Mouse (Mus musculus): ENCODE data around the gene Ptgr2. TPM values are rescaled to one million over a fixed set of nuclear protein-coding genes. Genes with fewer than 3 reads are reported as not detected.

Ptgr2 gene
- polyA plus RNA-seq, 1 experiment from 2014 or later, result 39.1 TPM

- no peak for TF ChIP-seq CTCF (IDR thresholded peaks at IDR 0.05)
- CTCF ChIA-PET, result no interaction called here
- no peak for DNase-seq (ENCODE audit: low read depth, low spot score)
- no peaks in the 10 kb centered on the region for H3K27me3 ChIP-seq
- no peak for ATAC-seq
- in situ Hi-C loops (cut with MboI; ENCODE audit: low pct_unique_long_range_greater_than_20kb), result loop anchor here (5.0 kb wide), 1 partner anchor 44 kb away; the partner anchor contains the start of genes Bbof1 and Entpd5
- POLR2A ChIA-PET, result no interaction called here
Observed at GRCm38 (mm10) chr12:84362872-84363271, 77.8 kb downstream of the Ptgr2 start.

GRCm38 (mm10) chr12:84364291-84364690 lies 79.3 kb downstream of the Ptgr2 start:
- no peaks in the 10 kb centered on the region for H3K27me3 ChIP-seq
- in situ Hi-C loops (cut with MboI; ENCODE audit: low pct_unique_long_range_greater_than_20kb), result loop anchor here (5.0 kb wide), 1 partner anchor 43 kb away; the partner anchor contains the start of genes Bbof1 and Entpd5
- DNase-seq (ENCODE audit: low read depth, low spot score), result no peak
- ChIA-PET POLR2A (no interaction called here), CTCF (no interaction called here)
- no peak for ATAC-seq
- no peak for TF ChIP-seq CTCF (IDR thresholded peaks at IDR 0.05)

- ATAC-seq (no peak), DNase-seq (ENCODE audit: low read depth, low spot score) (no peak)
- no peak for TF ChIP-seq CTCF (IDR thresholded peaks at IDR 0.05)
- H3K27me3 ChIP-seq, result no peaks in the 10 kb centered on the region
- POLR2A ChIA-PET, result no interaction called here
- in situ Hi-C loops (cut with MboI; ENCODE audit: low pct_unique_long_range_greater_than_20kb), result no loop called here
- CTCF ChIA-PET, result no interaction called here
Observed at GRCm38 (mm10) chr12:84365137-84365536, 80.1 kb downstream of the Ptgr2 start.

Other genes with a start within 250 kb of the Ptgr2 start
- gene Acot4, start 246.9 kb upstream of the Ptgr2 start, polyA plus RNA-seq (2021), result 0.33 TPM
- not detected for gene Gm49366, start 246.3 kb upstream of the Ptgr2 start, polyA plus RNA-seq (2021)
- gene Acot3, start 233.1 kb upstream of the Ptgr2 start, polyA plus RNA-seq (2021), result 1.6 TPM
- 1.1 TPM for gene Acot5, start 215.9 kb upstream of the Ptgr2 start, polyA plus RNA-seq (2021)
- gene Acot6, start 184.6 kb upstream of the Ptgr2 start, polyA plus RNA-seq (2021), result 0.09 TPM
- 23.6 TPM for gene Dnal1, start 170.9 kb upstream of the Ptgr2 start, polyA plus RNA-seq (2021)
- gene Pnma1, start 136.7 kb upstream of the Ptgr2 start, polyA plus RNA-seq (2021), result 1.2 TPM
- 16.0 TPM for gene Elmsan1, start 66.4 kb upstream of the Ptgr2 start, polyA plus RNA-seq (2021)
- gene Zfp410, start 31.6 kb downstream of the Ptgr2 start, polyA plus RNA-seq (2021), result 37.0 TPM
- 44.5 TPM for gene Coq6, start 76.4 kb downstream of the Ptgr2 start, polyA plus RNA-seq (2021)
- 5.5 TPM for gene Fam161b, start 76.6 kb downstream of the Ptgr2 start, polyA plus RNA-seq (2021)
- gene Entpd5, start 123.8 kb downstream of the Ptgr2 start, polyA plus RNA-seq (2021), result 21.1 TPM
- gene Bbof1, start 123.8 kb downstream of the Ptgr2 start, polyA plus RNA-seq (2021), result 2.2 TPM
- gene Rnf113a2, start 132.0 kb downstream of the Ptgr2 start, polyA plus RNA-seq (2021), result 18.1 TPM
- gene Aldh6a1, start 165.8 kb downstream of the Ptgr2 start, polyA plus RNA-seq (2021), result 25.0 TPM
- 11.0 TPM for gene Lin52, start 166.2 kb downstream of the Ptgr2 start, polyA plus RNA-seq (2021)